Mouse (Mus musculus) urinary bladder, postnatal 36 days (tissue): ENCODE results near the gene Drc1.

Experiments used
- DNase-seq, 2 experiments: peaks; one replicate each; pipeline ENCODE4 v3.0.0; 2022; ENCODE audit warnings: low spot score in 2 of 2, mixed read lengths in 1 of 2

The Drc1 gene

DNA sequence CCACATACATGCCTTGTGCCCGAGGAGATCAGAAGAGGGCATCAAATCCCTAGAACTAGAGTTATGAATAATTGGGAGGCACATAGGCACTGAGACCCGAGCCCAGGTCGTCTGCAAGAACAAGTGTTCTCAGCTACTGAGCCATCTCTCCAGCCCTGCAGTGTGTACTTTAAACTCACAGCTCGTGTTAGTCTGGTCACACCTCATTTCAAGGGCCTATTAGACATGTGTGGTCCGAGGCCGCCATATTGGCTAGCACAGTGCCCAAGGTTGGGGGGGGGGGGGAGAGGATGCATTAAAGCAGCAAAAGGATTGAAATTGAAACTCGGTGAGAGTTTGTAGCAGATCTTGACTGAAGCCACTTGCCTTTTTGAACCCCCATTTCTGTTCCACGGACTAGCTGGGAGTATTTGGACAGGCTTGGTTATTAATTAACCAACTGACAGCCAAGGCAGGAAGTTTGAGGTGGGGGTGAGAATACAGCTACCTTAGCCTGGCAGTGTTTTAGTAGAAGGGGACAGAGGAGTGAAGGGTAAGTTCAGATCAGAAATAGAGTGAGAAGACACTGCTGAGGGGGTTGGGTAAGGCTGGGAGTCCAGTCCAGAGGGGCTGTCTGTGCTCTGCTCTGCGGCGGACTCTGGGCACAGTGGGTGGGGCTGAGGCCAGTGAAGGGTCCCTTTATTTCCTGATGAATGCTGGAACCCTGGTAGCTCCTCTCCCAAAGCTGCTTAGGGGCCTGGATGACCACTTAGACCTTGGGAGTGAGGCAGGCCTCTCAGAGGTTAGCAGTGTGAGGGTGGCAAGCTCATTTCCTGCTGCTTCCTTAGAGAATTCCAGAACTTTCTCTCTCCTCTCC, 5.0 kb downstream of the Drc1 start:
- DNase-seq: no peak

- no peak for DNase-seq
Measured at GRCm38 (mm10) chr5:30287106-30287882, 6.1 kb downstream of the Drc1 start.

GRCm38 (mm10) chr5:30340815-30341214, 59.6 kb downstream of the Drc1 start:
- no peak for DNase-seq

- no peak for DNase-seq
Measured at GRCm38 (mm10) chr5:30341601-30342365, 60.6 kb downstream of the Drc1 start.

- DNase-seq: no peak
Measured at GRCm38 (mm10) chr5:30342601-30343015, 61.4 kb downstream of the Drc1 start.

- peak; percentile 56 to 61 for DNase-seq
Measured at GRCm38 (mm10) chr5:30343107-30343506, 61.9 kb downstream of the Drc1 start.

GRCm38 (mm10) chr5:30343886-30344285, 62.7 kb downstream of the Drc1 start:
- DNase-seq: no peak

DNA sequence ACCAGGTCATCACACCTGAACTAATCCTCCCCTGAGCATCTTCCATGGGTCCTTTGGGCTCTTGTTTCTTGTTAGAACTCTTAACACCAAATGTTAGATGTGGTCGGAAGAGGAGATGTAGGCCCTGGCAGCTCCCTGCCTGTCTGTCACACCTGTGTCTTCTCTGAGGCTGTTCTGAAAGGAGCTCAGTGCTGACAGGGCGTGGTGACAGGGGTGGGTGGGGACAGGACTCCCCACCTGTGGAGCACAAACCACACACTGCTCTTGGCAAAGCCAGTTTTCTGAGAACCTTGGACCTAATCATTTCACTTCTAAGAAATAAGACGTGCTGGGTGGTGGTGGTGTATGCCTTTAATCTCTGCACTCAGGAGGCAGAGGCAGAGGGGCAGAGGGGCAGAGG, 72.4 kb downstream of the Drc1 start:
- no peak for DNase-seq

DNA sequence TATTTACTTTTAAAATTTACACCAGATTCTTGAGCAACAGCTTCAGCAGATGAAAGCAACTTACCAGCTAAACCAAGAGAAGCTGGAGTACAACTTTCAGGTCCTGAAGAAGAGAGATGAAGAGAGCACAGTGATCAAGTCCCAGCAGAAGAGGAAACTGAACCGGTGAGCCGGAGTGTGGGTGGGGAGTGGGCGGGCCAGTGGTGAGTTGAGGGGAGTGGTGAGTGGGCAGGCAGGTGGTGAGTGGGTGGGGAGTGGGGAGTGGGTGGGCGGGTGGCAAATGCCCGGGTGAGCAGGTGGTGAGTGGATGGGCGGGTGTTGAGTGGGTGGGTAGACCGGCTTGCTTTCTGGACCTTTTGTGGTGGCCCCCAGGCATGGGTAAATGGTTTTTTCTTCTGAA, 73.9 kb downstream of the Drc1 start:
- no peak for DNase-seq

DNA sequence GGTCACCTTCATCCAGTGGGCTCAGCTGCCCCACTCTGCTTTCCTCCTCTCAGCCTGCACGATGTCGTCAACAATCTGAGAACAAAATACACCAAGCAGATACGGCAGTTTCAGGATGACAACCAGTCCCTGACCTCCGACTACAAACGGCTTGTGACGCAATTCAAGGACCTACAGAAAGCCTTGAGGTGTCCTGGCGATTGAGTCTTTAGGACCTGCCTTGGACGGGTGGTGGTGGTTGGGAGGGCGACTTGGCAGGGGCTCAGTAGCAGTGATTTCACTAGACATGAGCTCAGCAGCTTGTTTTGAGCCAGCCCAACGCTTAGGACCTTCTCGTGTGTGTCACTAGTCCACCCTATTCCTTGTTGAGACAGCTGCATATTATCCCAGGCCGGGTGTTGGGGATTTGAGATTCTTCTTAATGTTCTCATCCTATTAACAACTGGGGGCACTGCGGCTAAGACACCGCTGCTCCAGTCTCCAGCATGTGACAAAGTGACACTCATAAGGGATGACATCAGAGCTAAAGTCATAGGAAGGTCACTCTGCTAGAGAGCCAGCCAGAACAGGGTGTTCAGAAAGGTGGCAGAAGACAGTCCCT, 74.5 kb downstream of the Drc1 start:
- no peak for DNase-seq

- DNase-seq: no peak
Measured at GRCm38 (mm10) chr5:30356647-30357046, 75.5 kb downstream of the Drc1 start.

GRCm38 (mm10) chr5:30358436-30359099, 77.4 kb downstream of the Drc1 start:
- DNase-seq: peak in 1 of 2 experiments; percentile 42

DNA sequence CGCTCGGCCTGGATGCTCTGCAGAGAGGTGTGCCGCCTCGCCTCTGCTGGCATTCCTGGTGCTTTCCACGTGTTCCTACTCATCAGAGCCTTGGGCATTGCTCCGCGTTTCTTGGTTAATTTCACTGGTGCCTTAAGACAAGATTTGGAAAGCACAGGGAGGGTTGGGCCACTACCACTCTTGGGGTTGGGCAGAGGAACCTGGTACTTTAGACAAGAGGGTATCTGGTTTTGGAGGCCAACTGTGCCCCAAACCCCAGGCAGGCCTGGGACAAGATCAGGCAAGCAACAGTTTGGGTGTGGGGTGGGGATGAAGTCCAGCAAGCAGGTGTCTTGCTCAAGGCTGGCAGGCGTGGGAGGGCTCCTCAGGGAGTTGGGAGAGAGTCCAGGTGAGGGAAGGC, 86.2 kb downstream of the Drc1 start:
- no peak for DNase-seq

DNA sequence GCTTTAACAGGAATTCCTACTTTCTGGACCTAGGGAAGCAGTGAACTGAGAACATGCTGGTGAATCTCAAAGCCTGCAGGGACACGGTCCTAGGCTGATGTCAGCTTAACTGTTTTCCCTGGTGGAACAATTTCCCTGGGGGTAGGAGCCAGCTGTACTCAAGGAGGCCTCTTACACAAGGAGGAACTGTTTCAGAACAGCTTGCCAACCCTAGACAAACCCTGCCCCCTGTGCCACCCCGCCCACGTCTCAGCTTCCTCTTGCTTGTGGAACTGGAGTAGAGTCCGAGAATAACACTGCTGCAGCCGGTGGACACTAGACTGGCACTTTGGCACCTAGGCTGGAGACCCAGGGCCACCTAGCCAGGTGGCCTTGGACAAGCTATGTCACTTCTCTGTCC, 88.2 kb downstream of the Drc1 start:
- DNase-seq: peak in 1 of 2 experiments; percentile 69

- DNase-seq: no peak
Measured at GRCm38 (mm10) chr5:30382876-30383275, 101.7 kb downstream of the Drc1 start.

GRCm38 (mm10) chr5:30387726-30388125, 106.5 kb downstream of the Drc1 start:
- DNase-seq: no peak

GRCm38 (mm10) chr5:30389836-30390235, 108.6 kb downstream of the Drc1 start:
- DNase-seq: no peak

GRCm38 (mm10) chr5:30391473-30391872, 110.3 kb downstream of the Drc1 start:
- DNase-seq: peak; percentile 49 to 60

GRCm38 (mm10) chr5:30400521-30400920, 119.3 kb downstream of the Drc1 start:
- DNase-seq: no peak

- DNase-seq: no peak
Measured at GRCm38 (mm10) chr5:30401165-30401564, 120.0 kb downstream of the Drc1 start.

GRCm38 (mm10) chr5:30406876-30407275, 125.7 kb downstream of the Drc1 start:
- DNase-seq: no peak
